Mouse (Mus musculus): ENCODE measurements at regions not wholly inside any gene's neighbourhood (a gene's known extent, or its start where the extent isn't known, plus 50 kb on each side); places are given as distances from the start of the nearest gene placed in this dataset.

- DNase-seq (ENCODE audit: low read depth, low spot score) = no peak
Measured at GRCm38 (mm10) chr6:91619009-91619408, 64.8 kb upstream of the Slc6a6 start.

- no peak for DNase-seq (ENCODE audit: low read depth, low spot score)
Measured at GRCm38 (mm10) chr6:91619735-91620732, 63.8 kb upstream of the Slc6a6 start.

GRCm38 (mm10) chr6:91621437-91621836 lies 62.4 kb upstream of the Slc6a6 start:
- no peak for DNase-seq (ENCODE audit: low read depth, low spot score)

DNA sequence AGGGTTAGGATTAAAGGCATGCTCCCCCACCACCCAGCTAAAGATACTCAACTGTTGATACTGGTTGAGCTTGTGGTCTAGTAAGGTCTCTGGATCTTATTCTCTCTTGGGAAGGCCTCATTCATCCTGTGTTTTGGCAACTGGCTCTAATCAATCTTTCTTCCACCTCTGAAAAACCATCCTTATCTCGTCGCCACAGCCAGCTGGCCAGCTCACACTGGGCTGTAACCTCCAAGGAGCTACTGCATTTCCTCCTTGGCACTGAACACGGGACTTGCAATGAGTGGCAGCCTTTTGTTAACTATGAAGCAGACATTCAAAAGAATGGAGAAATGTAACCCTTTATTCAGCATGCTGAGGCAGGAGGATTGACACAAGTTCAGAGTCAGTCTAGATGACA lies 61.4 kb upstream of the Slc6a6 start:
- DNase-seq (ENCODE audit: low read depth, low spot score) = no peak

DNA sequence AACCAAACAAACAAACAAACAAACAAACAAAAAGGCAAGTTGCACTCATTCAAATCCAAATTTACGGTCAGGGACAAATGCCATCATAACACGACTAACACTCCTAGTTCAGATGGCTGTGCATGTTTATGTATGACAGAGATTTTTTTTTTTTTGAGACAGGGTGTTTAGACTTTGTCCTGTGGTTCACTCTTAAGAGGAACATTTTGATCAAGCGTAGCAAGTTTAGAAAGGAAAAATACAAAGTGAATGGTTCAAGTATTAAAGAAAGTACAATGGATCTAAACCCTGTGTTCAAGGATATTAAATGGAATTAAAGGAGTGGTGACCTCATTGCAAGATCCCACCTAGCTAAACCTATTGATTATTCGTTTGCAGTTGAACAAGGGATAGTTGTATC lies 60.2 kb upstream of the Slc6a6 start:
- no peak for DNase-seq (ENCODE audit: low read depth, low spot score)

GRCm38 (mm10) chr6:91629230-91629629 lies 54.6 kb upstream of the Slc6a6 start:
- DNase-seq (ENCODE audit: low read depth, low spot score) = no peak

GRCm38 (mm10) chr6:91631261-91631660 lies 52.6 kb upstream of the Slc6a6 start:
- DNase-seq (ENCODE audit: low read depth, low spot score) = no peak
